In the genomic region with DNA sequence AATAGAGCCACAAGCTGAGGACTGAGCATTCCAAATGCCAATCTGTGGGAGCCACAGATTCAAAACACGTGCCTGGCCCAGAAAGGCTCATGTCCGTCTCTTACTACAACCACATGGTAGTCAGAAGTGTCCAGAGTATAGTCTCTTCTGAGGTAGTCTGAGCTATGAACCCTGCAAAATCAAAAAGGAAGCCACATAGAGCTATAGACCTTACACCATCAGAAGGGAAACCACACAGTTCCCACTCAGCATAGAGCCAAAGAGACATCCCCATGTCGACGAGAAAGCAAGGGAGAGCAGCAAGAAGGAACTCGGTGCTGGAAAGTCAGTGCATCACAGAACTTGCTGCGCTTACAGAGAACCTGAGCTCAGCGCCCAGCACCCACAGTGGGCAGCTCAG, we compare ENCODE assay signal across 20 mouse cellular contexts.
"Had no signal": no experiment of that assay in that cellular context is flagged by ENCODE, and none has a peak within 500 bp of the region (broad histone marks: within the 10 kb centered on the region; RNA-seq: fewer than 3 reads in every experiment).

No protein-coding gene starts in this region.

- H3K9ac ChIP-seq: limb, embryonic 13.5 days; liver, embryonic 12.5 days; liver, embryonic 15.5 days; lung, embryonic 15.5 days; neural tube, embryonic 12.5 days; neural tube, embryonic 15.5 days had no signal

- H3K4me1 ChIP-seq: liver, embryonic 12.5 days; lung, embryonic 15.5 days; neural tube, embryonic 12.5 days had no signal

- H3K36me3 ChIP-seq: limb, embryonic 10.5 days; limb, embryonic 13.5 days; liver, embryonic 12.5 days; liver, embryonic 15.5 days; midbrain, embryonic 10.5 days; neural tube, embryonic 12.5 days; neural tube, embryonic 15.5 days had no signal

- DNase-seq: kidney, adult 2 months; layer of hippocampus, adult 9-11 months; liver; lung, adult 18-20 months; lung, postnatal 14 days; lung, postnatal 4 days; thymus, adult 18-20 months; thymus, postnatal 14 days; thymus, postnatal 4 days had no signal

- H3K4me2 ChIP-seq: limb, embryonic 13.5 days; liver, embryonic 12.5 days; liver, embryonic 15.5 days; lung, embryonic 15.5 days; neural tube, embryonic 12.5 days; neural tube, embryonic 15.5 days had no signal

- H3K9me3 ChIP-seq: limb, embryonic 10.5 days; limb, embryonic 13.5 days; liver, embryonic 12.5 days; liver, embryonic 15.5 days; lung, embryonic 15.5 days; megakaryocyte, embryonic 14.5 days; midbrain, embryonic 10.5 days; neural tube, embryonic 12.5 days; neural tube, embryonic 15.5 days had no signal

- H3K27ac ChIP-seq: kidney, postnatal 0 days; layer of hippocampus, adult 2 months; limb, embryonic 10.5 days; limb, embryonic 13.5 days; liver, embryonic 12.5 days; liver, embryonic 15.5 days; lung, embryonic 15.5 days; midbrain, embryonic 10.5 days; neural tube, embryonic 12.5 days; neural tube, embryonic 15.5 days had no signal

- H3K27me3 ChIP-seq: limb, embryonic 13.5 days; liver, embryonic 12.5 days; liver, embryonic 15.5 days; lung, embryonic 15.5 days; neural tube, embryonic 12.5 days; neural tube, embryonic 15.5 days had no signal

- H3K4me3 ChIP-seq: layer of hippocampus, adult 2 months; limb, embryonic 10.5 days; limb, embryonic 13.5 days; liver, embryonic 12.5 days; liver, embryonic 15.5 days; lung, embryonic 15.5 days; megakaryocyte, embryonic 14.5 days; midbrain, embryonic 10.5 days; neural tube, embryonic 12.5 days; neural tube, embryonic 15.5 days had no signal
